Mouse (Mus musculus) monocyte, adult 5-6 weeks (primary cell): ENCODE results near the gene Znrf4. TPM values are rescaled to one million over a fixed set of nuclear protein-coding genes. Genes with fewer than 3 reads are reported as not detected.
"Not testable (repeated sequence)": the region's sequence is repeated elsewhere in the genome, so short reads cannot be mapped to it uniquely, and the experiment has no call there.

ENCODE experiments used
- ATAC-seq: fragments of 153-309, 156-312 bp; replicated peaks from 2 replicates; pipeline ENCODE4 v1.8.0; 2017; ENCODE audit warnings: mild to moderate bottlenecking; ENCODE audit not compliant: low TSS enrichment, insufficient number of reproducible peaks, severe bottlenecking, poor library complexity, low FRiP score
- total RNA-seq: library from RNA; stranded (forward); fragments of 200-1000, 200-491, 200-594 nt; gene quantifications from 3 replicates; pipeline ENCODE4 v1.2.3, GENCODE M21; 2017

Znrf4 gene
- total RNA-seq, 1 experiment from 2014 or later: not detected

GRCm38 (mm10) chr17:56502526-56502925 is 9.7 kb downstream of the Znrf4 start:
- no peak for ATAC-seq

- ATAC-seq: not testable (repeated sequence)
These were observed 10.4 kb downstream of the Znrf4 start for GRCm38 (mm10) chr17:56501635-56502400.

DNA sequence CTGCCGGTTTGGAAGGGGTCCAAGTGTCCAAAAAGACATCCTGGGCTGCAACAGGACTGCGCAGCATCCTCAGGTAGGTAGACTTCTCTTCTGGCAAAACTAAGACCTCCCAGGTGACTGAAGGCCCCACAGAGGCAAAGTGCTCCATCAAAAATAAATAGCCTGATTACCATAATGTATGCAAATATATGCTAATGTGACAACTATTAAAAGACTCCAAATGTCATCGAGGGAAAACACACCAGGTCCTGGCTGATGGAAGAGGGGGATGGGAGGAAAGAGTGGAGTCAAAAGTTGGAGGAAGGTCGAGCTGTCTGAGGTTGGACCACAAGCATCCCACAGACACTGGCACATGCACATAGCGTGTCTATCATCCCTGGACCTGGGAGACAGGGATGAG is 13.0 kb downstream of the Znrf4 start:
- ATAC-seq: no peak

GRCm38 (mm10) chr17:56494480-56494879 is 17.8 kb downstream of the Znrf4 start:
- ATAC-seq: no peak

DNA sequence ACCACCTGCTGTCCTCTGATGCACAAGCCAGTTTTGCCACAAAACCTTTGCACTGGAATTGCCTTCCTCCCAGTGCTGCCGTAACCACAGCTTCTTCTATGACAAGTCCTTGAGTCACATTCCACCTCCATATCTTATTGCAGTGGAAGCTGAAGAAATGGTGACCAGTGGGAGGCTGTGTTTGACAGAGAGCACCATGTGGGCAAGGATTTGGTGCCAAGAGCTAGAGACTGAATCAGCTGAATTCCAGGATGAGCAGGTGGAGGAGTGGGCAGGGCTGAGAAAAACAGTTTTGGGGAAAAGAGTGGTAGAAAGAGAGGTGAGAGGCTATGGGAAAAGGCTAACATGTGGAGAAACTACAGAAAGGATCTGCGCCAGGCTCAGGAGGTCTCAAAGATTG is 18.4 kb downstream of the Znrf4 start:
- ATAC-seq: no peak

DNA sequence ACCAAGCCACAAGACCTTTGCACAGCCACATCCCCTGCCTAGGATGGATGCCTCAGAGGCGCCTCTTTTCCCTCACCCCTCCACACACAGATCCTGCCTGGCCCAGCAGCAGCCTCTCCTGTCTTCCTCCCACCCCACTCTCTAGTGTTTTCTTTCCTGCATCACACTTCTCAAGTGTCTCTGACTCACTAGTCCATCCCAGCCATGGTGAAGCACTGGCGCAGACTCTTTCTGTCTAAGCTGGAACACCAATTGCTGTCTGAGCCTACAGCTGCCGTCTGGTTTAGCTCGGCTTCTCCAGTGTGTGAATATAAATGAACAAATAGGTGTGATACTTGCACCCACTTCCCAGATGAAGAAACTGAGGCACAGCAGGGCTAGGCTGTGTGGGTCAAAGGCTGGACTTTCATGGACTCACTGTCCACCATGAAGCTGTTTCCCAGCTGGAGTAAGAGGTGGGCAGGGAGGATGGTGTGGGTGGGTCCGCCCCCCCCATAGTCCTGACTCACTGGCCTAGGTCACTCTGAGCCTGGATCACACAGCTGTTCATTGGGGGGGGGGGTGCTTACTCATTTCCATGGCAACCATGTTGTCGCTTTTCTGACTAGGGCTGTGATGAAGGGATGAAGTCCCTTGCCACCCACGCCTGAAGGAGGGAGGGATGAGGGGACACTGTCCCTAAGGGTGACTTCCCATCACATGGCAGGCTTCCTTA is 21.6 kb downstream of the Znrf4 start:
- no peak for ATAC-seq

DNA sequence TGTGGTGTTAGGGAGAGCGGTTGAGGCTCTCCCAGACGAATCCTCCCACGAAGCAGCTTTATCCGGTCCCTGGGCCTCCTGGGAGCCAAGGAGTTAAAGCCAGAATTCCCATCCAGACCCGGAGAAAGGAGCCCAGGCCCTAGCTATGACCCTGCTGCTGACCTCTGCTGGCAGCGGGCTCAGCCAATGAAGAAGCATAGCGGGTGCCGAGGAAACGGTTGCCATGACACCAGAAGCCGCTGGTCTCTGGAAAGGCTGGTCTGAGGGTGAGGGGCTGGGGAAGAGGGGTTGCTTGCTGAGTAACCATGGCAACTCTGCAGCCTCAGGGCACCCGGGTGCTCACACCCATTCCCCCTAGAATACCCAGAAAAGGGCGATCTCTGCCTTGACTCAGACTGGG is 24.2 kb downstream of the Znrf4 start:
- ATAC-seq: no peak

DNA sequence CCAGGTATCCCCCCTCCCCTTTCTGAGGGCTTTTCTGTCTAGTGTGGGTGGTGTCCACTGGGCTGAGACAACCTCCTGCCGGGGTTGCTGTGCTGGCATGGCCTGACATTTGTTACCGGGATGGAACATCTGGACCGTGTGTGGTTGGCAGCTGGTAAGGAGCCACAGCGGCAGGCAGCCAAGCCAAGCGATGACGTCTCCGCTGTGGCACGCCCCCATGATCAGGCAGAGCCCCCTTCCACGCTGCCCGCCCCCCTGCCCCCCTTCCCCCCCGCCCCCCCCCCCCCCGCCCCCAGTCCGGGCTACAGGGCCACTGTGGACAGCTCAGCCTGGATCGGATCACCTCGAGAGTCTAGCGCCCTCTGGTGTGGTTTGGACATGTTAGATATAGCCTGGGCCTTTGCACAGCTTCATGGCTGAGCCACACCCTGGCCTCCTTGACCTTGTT is 24.8 kb downstream of the Znrf4 start:
- 0 out of 2 replicates have a peak, but pooled peaks have one; percentile 40 for ATAC-seq

GRCm38 (mm10) chr17:56485926-56486325 is 26.3 kb downstream of the Znrf4 start:
- ATAC-seq: no peak

- no peak for ATAC-seq
These were observed 27.1 kb downstream of the Znrf4 start for GRCm38 (mm10) chr17:56485118-56485517.

DNA sequence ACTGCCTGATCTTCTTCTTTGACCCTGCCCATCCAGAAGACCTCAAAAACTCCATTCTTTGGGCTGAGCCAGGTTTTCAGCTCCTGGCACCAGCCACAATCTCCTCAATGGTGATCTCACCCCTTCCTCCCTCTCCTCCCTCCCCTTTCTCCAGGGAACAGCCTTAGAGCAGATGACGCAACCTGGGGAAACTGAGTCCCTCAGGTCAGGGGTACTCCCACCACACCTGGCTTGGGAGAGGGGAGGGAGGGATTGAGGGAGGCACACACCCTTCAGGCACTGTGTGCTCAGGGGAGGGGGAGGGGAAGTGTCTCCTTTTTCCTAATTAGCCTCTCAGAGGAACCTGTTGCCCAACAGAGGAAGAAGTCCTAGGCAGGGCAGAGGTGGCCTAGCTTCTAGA is 29.6 kb downstream of the Znrf4 start:
- ATAC-seq: no peak

DNA sequence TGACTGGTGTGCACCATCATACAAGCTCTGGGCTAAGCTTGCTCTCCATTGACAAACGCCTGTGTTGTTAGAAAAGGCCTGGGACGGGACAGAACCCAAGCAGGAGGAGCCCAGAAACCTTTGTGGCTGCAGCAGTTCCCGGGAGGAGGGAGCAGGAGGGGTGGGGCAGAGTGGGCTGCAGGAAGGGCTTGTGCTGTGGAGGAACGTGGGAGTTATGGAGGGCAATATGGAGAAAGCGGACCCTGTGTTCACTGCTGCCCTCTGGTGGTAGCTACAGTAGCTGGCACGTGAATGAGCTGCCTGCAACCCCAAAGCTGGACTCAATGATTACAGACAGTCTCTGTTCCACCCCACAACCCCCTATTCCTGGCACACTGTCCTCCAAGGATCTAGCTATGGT is 32.9 kb downstream of the Znrf4 start:
- ATAC-seq: peak; percentile 60

- no peak for ATAC-seq
These were observed 34.0 kb downstream of the Znrf4 start for GRCm38 (mm10) chr17:56478191-56478611.

DNA sequence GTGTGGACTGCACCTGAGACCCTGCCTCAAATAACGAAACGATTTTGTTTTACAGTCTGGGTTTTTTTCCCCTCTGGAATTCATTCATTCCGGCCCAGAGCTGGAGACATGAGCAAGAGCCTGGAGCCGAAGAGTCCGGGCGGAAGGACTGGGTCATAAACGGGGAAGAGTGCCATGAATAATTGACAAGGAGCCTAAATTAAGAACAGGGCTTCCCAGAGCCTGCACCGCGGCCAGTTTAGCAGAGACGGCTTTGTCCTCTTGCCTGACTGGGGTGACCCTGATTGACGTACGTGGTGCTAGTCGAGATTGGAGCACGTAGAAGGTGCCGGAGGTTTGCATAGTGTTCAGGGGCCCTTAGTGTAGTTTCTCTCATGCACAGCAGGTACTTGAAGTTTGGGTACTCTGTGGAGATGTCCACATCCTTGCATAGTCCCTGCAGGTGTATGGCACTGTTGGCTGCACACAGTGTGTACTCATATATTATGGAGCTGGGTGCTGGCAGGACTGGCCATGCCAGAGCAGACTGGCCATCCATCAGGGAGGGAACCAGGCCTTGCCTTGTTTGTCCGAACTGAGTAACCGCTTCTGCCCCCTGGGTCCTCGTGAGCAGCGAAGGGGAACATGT is 34.9 kb downstream of the Znrf4 start:
- no peak for ATAC-seq

GRCm38 (mm10) chr17:56476402-56476752 is 35.9 kb downstream of the Znrf4 start, which contains the start of gene Ptprs:
Ptprs (minus strand) TSS chr17:56476483.
- ATAC-seq: peak; percentile 57

DNA sequence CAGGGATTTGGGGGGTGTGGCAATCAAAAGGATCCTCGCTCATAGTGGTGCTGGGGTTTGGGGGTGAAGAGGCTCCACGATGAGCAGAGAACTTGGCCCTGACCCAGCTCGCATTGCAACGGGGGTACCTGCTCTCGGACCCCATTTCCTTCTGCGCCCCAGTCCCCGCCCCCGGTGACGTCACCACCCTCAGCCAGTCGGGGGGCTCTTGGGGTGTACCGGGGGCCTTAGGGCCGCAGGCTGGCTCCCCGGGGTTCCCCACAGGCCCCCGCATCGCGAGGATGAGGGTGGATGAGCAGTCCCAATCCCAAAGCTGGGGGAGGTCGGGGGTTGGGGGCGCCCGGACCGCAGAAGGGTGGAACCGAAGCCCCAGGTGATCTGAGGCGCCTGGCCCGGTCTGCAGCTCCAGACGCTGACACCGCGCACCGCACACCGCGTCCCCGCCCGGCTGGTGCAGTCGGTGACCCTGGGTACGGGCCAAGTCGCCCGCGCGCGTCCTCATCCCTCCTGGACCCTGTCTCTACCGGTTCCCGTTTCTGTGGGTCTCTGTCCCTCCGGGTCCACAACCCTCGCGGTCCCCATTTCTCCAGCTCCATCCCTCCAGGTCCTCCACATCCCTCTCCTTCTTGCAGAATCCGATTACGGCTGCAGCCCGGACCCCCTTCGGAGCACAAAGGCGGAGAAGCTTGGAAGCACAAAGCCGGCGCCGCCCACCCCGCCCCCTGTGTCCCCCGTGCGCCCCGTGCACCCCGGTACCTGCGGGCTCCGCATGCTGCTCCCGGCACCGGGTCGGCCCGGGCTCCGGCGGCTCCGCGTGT is 36.4 kb downstream of the Znrf4 start:
- ATAC-seq: no peak

DNA sequence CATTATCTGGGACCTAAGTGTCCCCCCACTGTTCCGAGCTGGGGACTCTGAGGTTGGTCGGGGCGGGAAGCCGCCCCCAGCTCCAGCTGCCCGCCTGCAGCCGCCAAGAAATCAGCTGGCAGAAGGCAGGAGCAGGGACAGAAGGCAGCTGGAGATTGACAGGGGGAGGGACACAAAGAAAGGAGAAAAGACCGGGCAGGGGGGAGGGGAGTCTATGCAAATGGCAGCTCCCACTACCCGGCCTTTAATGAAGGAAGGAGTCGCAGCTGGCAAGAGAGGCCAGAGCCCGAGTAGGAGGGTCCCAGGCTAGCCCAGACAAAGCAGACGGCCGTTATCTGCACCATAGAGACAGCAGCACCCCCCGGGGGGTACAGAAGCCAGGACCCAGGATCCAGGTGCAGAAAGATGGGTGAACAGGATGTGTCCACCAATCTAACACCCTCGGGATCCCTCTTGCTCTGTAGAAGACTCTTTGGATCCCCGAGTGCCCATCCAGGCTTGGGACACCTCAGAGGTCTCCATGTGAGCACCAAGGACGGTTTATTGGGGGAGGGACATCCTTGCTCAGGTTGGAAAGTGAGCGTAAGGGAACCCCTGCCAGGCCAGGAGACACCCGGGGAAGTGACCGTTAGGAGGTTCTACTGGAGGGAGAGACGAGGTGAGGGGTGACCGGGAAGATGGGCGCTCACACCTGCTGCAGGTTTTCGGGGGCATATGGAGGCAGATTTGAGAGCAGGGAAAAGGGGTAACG is 37.2 kb downstream of the Znrf4 start:
- no peak for ATAC-seq

GRCm38 (mm10) chr17:56474311-56474830 is 37.9 kb downstream of the Znrf4 start:
- no peak for ATAC-seq
